Mouse (Mus musculus) right cerebral cortex, adult 18-20 months (tissue): ENCODE measurements around the gene Lonrf2.

Experiments
- DNase-seq: peaks from one replicate; pipeline ENCODE4 v3.0.0; 2022; ENCODE audit warnings: mixed read lengths

Gene Lonrf2

GRCm38 (mm10) chr1:38836477-38836872 lies at the start of gene Lonrf2:
Gene Lonrf2, minus strand, starts transcription at chr1:38836711.
- DNase-seq = peak; percentile 85

DNA sequence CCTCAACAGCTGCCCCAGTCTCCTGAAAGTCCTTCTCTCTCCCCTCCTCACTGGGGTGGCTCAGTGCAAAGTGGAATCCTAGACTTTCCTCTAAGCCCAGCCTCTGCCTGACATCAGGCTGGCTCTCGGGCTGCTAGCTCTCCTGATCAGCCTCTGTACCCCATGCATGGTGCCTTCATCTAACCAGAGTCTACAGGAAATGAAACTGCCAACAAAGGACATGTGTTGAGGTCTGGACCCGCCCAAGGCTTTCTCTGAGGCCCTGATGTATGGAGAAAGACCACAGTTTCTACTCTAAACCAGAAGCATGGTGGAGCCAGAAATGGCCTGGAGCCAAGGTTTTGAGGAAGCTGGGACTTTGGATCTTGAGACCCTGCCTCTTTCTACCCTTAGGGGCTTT lies 49.4 kb upstream of the Lonrf2 start:
- DNase-seq = no peak

DNA sequence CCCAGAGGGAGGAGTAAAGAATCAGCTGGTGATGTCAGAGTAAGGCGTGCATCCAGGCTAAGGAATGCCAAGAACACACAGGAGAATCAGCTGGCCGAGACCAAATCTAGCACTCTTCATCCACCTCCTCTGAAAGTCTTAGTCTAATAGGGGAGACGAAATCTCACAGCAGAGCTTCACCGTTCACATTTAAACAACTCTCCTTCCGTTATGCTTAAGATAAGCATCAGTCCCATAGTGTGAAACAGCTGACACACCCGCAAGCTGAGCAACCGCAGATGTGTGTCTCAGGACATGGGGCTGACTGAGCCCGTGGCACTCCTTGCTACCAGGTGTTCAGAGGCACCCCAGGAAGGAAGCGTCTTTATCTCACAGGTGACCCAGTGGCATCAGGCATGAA lies 47.3 kb upstream of the Lonrf2 start:
- DNase-seq = no peak

GRCm38 (mm10) chr1:38882746-38883145 lies 46.2 kb upstream of the Lonrf2 start:
- no peak for DNase-seq

DNA sequence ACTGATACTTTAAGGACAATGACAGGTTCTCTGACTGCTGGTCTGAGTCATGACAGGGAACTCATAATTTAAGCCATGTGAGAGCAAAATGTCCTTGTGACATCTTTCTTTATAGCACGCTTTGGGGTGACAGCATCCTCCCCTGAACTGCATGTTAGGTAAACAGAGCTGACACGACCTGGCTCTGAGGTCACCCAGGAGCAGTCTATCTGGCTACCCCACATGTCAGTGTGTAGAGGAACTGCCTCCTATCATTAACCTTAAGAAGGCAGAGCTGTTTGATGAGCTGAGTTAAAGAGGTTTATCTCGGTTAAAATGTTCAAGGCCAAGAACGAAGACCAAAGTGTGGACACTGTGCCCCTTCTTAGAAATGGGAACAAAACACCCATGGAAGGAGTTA lies 44.9 kb upstream of the Lonrf2 start:
- no peak for DNase-seq

DNA sequence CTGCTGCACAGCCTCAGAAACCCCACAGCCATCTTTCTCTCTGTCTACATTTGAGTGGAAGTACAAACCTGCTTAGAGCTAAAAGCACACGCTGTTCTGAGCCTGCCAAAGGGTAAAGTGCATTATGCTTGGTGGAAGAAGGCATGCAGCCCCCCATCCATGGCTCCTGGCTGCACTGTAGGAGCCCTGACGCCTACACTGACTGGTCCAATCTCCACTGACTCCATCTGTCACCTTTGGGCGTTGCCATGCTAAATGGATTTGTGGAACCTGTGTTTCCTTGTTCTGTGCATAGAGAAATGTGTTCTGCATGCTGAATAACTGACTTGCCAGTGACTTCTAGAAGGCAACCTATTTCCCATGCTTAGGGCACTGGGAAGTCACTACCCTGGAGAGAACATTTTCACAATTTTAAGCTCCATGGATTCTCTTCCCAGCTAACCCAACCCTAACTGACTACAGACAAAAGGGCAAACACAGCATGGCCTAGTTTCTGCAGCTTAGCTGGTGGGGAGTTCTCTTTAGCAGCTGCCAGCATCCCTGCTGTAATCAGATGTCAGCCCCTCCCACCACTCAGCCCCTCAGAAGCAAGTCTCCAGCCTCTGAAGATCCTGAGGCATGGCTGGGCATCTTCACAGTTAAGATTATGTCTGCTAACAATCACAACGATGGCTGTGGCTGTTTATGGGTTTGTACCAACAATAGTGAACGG lies 40.3 kb upstream of the Lonrf2 start:
- DNase-seq = no peak

DNA sequence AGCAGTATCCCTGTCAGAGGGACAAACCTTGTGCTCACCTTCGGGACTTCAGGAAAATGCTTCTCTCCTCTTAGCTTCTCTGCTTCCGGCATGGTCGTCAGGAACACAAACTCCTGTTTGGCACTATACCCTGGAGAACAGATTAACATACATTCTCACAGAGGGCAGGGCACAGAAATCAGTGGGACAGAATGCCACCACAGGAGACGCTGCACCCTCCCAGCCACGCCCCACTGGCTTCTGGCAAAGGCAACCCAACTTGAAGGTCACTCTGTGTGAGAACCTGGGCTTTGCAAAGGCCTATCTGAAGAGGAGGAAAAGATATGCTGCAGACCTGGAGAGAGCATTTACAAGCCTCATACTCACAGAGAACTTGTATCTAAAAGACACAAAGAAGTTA lies 37.4 kb upstream of the Lonrf2 start:
- DNase-seq = no peak

GRCm38 (mm10) chr1:38871834-38872233 lies 35.3 kb upstream of the Lonrf2 start:
- DNase-seq = no peak

GRCm38 (mm10) chr1:38869398-38870195 lies 33.1 kb upstream of the Lonrf2 start:
- DNase-seq = no peak

DNA sequence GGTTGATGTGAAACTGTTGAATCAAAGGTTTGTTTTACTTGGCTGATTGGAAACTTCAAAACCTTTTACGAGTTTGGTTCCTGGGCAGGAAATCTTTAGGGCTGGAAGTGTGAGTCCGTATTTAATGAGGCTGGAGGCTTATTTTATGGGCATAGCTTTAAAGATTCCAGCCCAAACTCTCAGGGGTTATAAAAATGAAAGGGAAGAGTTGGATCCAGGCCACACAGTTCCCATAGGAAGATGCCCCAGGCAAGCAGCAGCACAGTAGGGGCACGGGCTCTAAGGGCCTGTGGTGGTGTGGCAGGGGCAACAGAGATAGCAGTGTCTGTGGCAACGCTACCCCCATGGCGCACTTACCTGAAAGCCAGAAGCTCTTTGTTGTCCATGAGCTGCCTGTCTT lies 29.7 kb upstream of the Lonrf2 start:
- DNase-seq = no peak

GRCm38 (mm10) chr1:38864341-38864740 lies 27.8 kb upstream of the Lonrf2 start:
- DNase-seq = no peak

- peak; percentile 34 for DNase-seq
Measured at GRCm38 (mm10) chr1:38862213-38862612, 25.7 kb upstream of the Lonrf2 start.

DNA sequence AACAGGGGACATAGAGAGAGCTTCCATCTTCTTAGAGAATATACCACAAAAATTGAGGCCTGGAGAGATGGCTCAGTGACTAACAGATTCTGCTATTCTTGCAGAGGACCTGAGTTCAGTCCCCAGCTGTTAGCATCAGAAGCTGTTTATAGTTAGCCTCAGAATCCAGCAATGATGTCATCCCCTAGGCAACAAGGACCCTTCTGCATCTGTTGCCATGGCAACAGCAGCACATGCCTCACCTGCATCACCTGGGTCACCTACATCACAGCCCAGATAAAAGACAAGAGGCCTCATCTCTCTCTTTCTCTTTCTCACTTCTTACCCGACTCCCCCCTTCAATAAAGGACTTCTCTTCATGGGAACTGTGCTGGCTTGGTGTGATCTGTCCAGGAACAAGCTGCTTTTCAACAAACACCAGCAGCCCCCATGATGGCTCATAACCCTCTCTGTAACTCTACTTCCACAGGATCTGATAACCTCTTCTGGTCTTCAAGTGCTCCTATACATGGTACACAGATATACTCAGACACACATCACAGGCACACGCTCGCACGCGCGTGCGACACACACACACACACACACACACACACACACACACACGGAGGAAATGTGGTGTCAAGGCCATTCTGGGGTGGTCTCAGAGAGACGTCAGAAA lies 24.5 kb upstream of the Lonrf2 start:
- DNase-seq = no peak

GRCm38 (mm10) chr1:38860207-38860606 lies 23.7 kb upstream of the Lonrf2 start:
- DNase-seq = no peak

DNA sequence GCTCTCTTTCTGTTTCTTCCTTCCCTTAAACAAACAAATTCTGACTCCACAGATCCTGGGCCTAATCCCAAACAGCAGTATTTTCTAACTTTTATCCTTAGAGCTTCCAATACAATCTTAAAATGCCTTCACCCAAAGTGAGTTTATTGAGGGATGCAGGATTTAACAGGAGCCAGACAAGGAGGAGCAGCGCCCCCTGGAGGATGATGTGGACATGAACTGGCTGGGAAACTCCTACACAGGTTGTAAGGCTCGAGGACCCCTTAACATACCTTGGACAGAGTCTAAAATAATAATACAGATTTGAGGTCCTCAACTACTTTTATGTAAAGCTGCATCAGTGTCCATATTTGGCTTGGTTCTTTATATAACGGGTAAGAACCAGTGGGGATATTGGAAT lies 19.7 kb upstream of the Lonrf2 start:
- peak; percentile 70 for DNase-seq

DNA sequence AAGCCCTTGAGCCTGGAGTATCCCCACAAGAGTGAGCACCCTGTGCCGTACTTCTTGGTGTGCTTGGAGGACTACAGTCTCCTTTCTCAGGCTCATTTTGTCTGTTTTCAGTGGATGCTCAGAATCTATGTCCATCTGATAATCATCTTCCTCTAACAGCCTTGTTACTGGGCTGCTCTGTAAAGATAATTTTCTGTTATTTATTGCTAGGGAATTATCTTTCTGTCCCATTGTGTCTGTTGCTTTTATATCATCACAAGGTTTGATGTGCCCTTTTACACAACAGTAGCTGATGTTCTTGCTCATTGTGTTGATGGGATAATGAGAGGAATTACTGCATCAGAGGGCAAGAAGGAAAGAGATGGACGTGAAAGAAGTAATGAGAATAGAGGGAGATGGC lies 15.7 kb upstream of the Lonrf2 start:
- no peak for DNase-seq

GRCm38 (mm10) chr1:38850650-38851049 lies 14.1 kb upstream of the Lonrf2 start:
- no peak for DNase-seq

DNA sequence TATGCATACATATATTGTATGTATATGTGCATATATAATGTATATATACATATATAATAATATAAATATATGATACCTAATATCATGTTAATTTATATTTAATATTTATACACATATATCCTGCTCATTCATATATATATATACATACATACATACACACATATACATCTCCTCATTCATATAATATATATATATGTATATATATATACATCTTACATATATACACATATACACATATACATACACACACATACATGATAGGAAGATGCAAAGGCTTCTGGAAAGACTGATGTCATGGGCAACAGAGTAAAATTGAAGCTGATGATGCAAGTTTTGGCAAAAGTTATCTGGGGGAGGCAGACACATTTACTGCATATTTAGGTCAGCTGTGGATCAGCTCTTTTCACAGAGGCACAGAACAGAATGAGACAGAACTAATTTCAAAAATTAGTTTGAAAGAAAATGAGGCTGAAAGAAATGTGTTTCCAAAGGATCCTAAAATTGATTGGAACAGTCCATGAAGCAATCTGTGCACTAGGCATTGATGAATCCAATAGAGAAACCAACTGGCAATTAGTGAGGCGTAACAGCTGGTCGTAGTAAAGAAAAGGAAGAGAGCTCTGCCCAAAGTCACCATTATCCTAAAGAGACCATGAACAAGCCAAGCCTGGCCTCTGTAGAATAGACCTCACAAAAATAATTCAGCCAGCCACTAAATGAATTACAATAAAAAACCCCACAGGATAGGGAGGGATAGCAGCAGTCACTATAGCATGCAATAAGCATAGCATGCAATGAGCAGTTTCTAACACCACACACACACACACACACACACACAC lies 12.2 kb upstream of the Lonrf2 start:
- peak; percentile 46 for DNase-seq

GRCm38 (mm10) chr1:38847975-38848374 lies 11.5 kb upstream of the Lonrf2 start:
- peak; percentile 67 for DNase-seq

GRCm38 (mm10) chr1:38843275-38843674 lies 6.8 kb upstream of the Lonrf2 start:
- no peak for DNase-seq

GRCm38 (mm10) chr1:38842861-38843260 lies 6.3 kb upstream of the Lonrf2 start:
- DNase-seq = no peak

- no peak for DNase-seq
Measured at GRCm38 (mm10) chr1:38839944-38840343, 3.4 kb upstream of the Lonrf2 start.
